In the genomic region with DNA sequence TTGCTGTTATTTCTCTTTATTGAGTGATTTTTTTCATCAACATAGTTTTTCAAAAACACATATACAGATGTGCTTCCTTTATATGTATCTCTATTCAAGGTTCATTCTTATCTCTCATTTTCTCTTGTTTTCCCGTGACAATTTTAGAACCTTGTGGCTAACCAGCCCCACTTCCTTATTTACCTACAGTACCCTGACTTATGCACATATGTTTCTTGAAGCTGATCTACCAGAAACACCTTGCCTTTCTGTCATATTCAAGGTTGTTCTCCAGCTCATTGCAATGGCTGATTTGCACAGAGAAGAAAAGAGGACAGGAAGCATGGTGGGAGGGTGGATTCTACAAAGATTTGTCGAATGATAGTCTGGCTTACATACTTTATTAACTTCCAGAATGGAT, we compare ENCODE assay signal across 15 mouse cellular contexts.
"Had no signal": no experiment of that assay in that cellular context is flagged by ENCODE, and none has a peak within 500 bp of the region (broad histone marks: within the 10 kb centered on the region; RNA-seq: fewer than 3 reads in every experiment).

No protein-coding gene starts in this region.

- ATAC-seq: liver, embryonic 12.5 days had no signal

- DNase-seq: kidney, adult 8-10 months; kidney, postnatal 25 days; layer of hippocampus, adult 9-11 months; layer of hippocampus, postnatal 36 days; lung, embryonic 14.5 days; lung, postnatal 10 days; lung, postnatal 4 days; right cerebral cortex, postnatal 14 days; thymus, adult 18-20 months; thymus, postnatal 14 days had no signal

- H3K36me3 ChIP-seq: limb, embryonic 15.5 days; liver, embryonic 12.5 days; midbrain, embryonic 12.5 days; neural tube, embryonic 15.5 days had no signal

- H3K4me2 ChIP-seq: limb, embryonic 15.5 days; liver, embryonic 12.5 days; lung, embryonic 14.5 days; midbrain, embryonic 12.5 days; neural tube, embryonic 15.5 days had no signal

- H3K9ac ChIP-seq: limb, embryonic 15.5 days; liver, embryonic 12.5 days; lung, embryonic 14.5 days; midbrain, embryonic 12.5 days; neural tube, embryonic 15.5 days had no signal

- H3K4me3 ChIP-seq: limb, embryonic 15.5 days; liver, embryonic 12.5 days; megakaryocyte, embryonic 14.5 days; midbrain, embryonic 12.5 days; neural tube, embryonic 15.5 days had no signal

- H3K4me1 ChIP-seq: limb, embryonic 15.5 days; liver, embryonic 12.5 days; midbrain, embryonic 12.5 days; neural tube, embryonic 15.5 days had no signal

- H3K27me3 ChIP-seq: limb, embryonic 15.5 days; liver, embryonic 12.5 days; megakaryocyte, embryonic 14.5 days; midbrain, embryonic 12.5 days; neural tube, embryonic 15.5 days had no signal

- H3K9me3 ChIP-seq: limb, embryonic 15.5 days; liver, embryonic 12.5 days; megakaryocyte, embryonic 14.5 days; midbrain, embryonic 12.5 days; neural tube, embryonic 15.5 days had no signal

- H3K27ac ChIP-seq: limb, embryonic 15.5 days; liver, embryonic 12.5 days; midbrain, embryonic 12.5 days; neural tube, embryonic 15.5 days had no signal
